Mouse (Mus musculus) megakaryocyte, adult 5-6 weeks (primary cell): ENCODE measurements around the gene Drosha. TPM values are rescaled to one million over a fixed set of nuclear protein-coding genes. Genes with fewer than 3 reads are reported as not detected.

Experiments
- ATAC-seq: 2 replicates; pipeline ENCODE4 v1.8.0; 2016; ENCODE audit warnings: mild to moderate bottlenecking, inconsistent platforms; ENCODE audit not compliant: poor library complexity, severe bottlenecking
- total RNA-seq, 2 experiments: library from RNA; stranded (forward) in 1 of 2; stranded (reverse) in 1 of 2; fragments of 153-499, 151-499 nt in 1 of 2; fragments of 221-1000, 200-1000 nt in 1 of 2; gene quantifications; 2 replicates each; pipeline versions ENCODE4 v1.2.3 to v1.2.4; 2015 to 2017

Drosha gene
- total RNA-seq, 2 experiments from 2014 or later, result 11.0 to 14.7 TPM

GRCm38 (mm10) chr15:12829878-12830277 is 5.3 kb downstream of the Drosha start:
- ATAC-seq, result no peak

GRCm38 (mm10) chr15:12832599-12832998 is 8.0 kb downstream of the Drosha start:
- ATAC-seq, result no peak

- no peak for ATAC-seq
Measured at GRCm38 (mm10) chr15:12833385-12833784, 8.8 kb downstream of the Drosha start.

- ATAC-seq, result no peak
Measured at GRCm38 (mm10) chr15:12834231-12834630, 9.6 kb downstream of the Drosha start.

GRCm38 (mm10) chr15:12840737-12841136 is 16.1 kb downstream of the Drosha start:
- no peak for ATAC-seq

GRCm38 (mm10) chr15:12842833-12843232 is 18.2 kb downstream of the Drosha start:
- ATAC-seq, result no peak

GRCm38 (mm10) chr15:12848196-12848975 is 23.8 kb downstream of the Drosha start:
- ATAC-seq, result no peak

GRCm38 (mm10) chr15:12849373-12849772 is 24.8 kb downstream of the Drosha start:
- ATAC-seq, result no peak

GRCm38 (mm10) chr15:12853471-12853870 is 28.9 kb downstream of the Drosha start:
- ATAC-seq, result no peak

GRCm38 (mm10) chr15:12856780-12857179 is 32.2 kb downstream of the Drosha start:
- ATAC-seq, result no peak

- 0 out of 2 replicates have a peak, but pooled peaks have one; percentile 33 for ATAC-seq
Measured at GRCm38 (mm10) chr15:12857840-12858516, 33.4 kb downstream of the Drosha start.

- ATAC-seq, result no peak
Measured at GRCm38 (mm10) chr15:12858645-12859044, 34.0 kb downstream of the Drosha start.

GRCm38 (mm10) chr15:12862061-12862460 is 37.4 kb downstream of the Drosha start:
- no peak for ATAC-seq

- no peak for ATAC-seq
Measured at GRCm38 (mm10) chr15:12863669-12864068, 39.1 kb downstream of the Drosha start.

GRCm38 (mm10) chr15:12865595-12866314 is 41.1 kb downstream of the Drosha start:
- ATAC-seq, result peak; percentile 57; the same call in 1 of the 2 replicates

- ATAC-seq, result no peak
Measured at GRCm38 (mm10) chr15:12867269-12867668, 42.7 kb downstream of the Drosha start.

GRCm38 (mm10) chr15:12875442-12876176 is 51.0 kb downstream of the Drosha start:
- no peak for ATAC-seq

GRCm38 (mm10) chr15:12876266-12876665 is 51.7 kb downstream of the Drosha start:
- ATAC-seq, result no peak

GRCm38 (mm10) chr15:12876881-12877280 is 52.3 kb downstream of the Drosha start:
- ATAC-seq, result no peak

- ATAC-seq, result no peak
Measured at GRCm38 (mm10) chr15:12877934-12878333, 53.3 kb downstream of the Drosha start.

GRCm38 (mm10) chr15:12878581-12878980 is 54.0 kb downstream of the Drosha start:
- no peak for ATAC-seq
